15 mouse cellular contexts compared by ENCODE assay signal in the genomic region with DNA sequence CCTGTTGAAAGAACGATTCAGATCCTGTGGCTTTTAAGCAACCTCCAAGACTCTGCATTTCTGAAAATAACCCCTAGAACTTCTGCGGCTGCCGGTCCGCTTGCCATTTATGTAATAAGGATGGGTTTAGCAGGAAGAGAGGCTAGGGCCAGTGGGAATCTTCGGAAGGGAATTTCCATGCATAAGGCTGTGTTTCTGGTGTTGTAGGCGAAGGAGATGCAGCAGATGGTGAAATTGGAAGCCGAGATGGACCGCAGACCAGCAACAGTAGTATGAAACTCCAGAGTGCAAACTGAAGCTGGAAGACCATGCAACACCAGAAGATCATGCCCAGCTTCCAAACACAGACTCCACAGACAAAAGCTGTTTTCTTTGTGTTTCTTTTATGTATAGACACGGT. TPM values are rescaled to one million over a fixed set of nuclear protein-coding genes. Genes with fewer than 3 reads are reported as not detected.
"Had no signal": no experiment of that assay in that cellular context is flagged by ENCODE, and none has a peak within 500 bp of the region (broad histone marks: within the 10 kb centered on the region; RNA-seq: fewer than 3 reads in every experiment).

No protein-coding gene starts in this region.

- ATAC-seq: midbrain, embryonic 16.5 days had no signal

- DNase-seq: lung, adult 18-20 months; lung, embryonic 14.5 days; lung, postnatal 10 days; lung, postnatal 4 days; midbrain, embryonic 14.5 days; retina, postnatal 1 day; right cerebral cortex, postnatal 25 days; right cerebral cortex, postnatal 4 days; spleen, adult 18-20 months; thymus, adult 2 months; thymus, postnatal 25 days; thymus, postnatal 4 days had no signal

RNA-seq across cellular contexts. Expression of a gene that starts 39.3 kb away (rescaled TPM):
- total RNA-seq: megakaryocyte, adult 5-6 weeks; megakaryocyte-erythroid progenitor cell, adult 5-6 weeks had no signal
